Mouse (Mus musculus): ENCODE results near the gene Mtrex. TPM values are rescaled to one million over a fixed set of nuclear protein-coding genes. Genes with fewer than 3 reads are reported as not detected.

Mtrex gene
- polyA plus RNA-seq, 1 experiment from 2014 or later = 92.6 TPM

DNA sequence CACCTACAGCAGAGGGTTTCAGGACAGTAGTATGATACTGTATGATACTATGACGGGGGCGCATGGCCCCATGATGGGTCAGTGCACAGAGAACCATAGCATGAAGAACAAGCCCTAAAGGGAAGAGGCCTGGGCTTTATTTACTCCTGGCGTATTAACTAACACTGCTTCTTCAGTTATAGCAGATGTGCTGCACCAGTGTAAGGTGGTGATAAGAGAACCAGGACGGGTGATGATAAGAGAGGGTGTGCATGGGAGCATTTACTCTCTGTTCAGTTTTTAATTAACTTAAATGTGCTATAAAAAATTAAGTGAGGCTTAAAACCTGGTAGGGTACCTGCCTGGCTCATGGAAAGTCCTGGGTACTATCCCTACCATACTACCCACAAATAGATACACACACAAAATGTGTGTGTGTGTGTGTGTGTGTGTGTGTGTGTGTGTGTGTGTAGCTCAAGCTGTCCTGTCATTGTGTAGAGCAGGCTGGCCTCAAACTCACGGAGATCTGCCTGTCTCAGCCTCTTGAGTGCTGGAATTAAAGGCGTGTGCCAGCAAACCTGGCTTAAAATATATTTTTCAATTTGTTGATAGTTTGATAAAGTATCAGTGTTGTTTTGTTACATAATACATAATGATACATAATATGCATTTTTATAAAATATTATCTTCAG, 88.5 kb downstream of the Mtrex start:
- H3K36me3 ChIP-seq = no peaks in the 10 kb centered on the region
- no peaks in the 10 kb centered on the region for H3K9me3 ChIP-seq
- H3K4me2 ChIP-seq (replicated peaks) = no peak overlapping the region
- 89% methylated on average over 6 of the region's 6 CpGs for WGBS
- H3K27ac ChIP-seq = no peak overlapping the region
- ATAC-seq (ENCODE audit: insufficient number of reproducible peaks, insufficient read depth, low FRiP score, low TSS enrichment) = no peak
- no peak overlapping the region for H3K9ac ChIP-seq
- H3K4me1 ChIP-seq = peaks cover 3% of the 10 kb centered on the region; the same call in 1 of the 2 replicates
- no peak overlapping the region for H3K4me3 ChIP-seq
- H3K27me3 ChIP-seq = no peaks in the 10 kb centered on the region

DNA sequence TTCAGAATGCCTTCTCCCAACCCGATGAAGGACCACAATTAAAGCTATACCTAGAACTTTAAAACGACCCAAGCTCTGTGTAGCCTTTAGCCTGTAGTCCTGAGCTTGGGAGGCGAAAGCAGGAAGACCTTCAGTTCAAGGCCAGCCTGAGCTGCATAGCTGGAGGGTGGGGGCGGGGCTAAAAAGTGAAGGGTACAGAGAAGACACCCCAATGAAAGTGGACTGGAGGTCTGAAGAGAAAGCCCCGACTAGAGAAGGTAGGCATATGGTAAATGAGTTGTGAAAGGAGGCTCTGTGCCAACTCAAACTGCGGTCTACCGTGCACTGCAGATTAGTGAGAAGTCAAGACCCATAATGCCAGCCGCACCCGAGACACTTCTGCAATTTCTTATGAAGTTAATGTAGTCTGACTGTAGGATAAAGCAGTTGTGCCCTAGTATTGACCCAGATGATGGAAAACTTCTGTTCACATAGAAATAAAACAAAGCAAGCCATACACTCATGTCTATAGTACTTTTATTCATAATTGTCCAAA, 89.5 kb downstream of the Mtrex start:
- Histone ChIP-seq H3K36me3 (no peaks in the 10 kb centered on the region), H3K27ac (no peak overlapping the region), H3K4me1 (peaks cover 9% of the 10 kb centered on the region), H3K9me3 (no peaks in the 10 kb centered on the region), H3K4me3 (no peak overlapping the region), H3K27me3 (no peaks in the 10 kb centered on the region), H3K4me2 (replicated peaks) (no peak overlapping the region), H3K9ac (no peak overlapping the region)
- WGBS = 82% methylated on average over 9 of the region's 9 CpGs
- no peak for ATAC-seq (ENCODE audit: insufficient number of reproducible peaks, insufficient read depth, low FRiP score, low TSS enrichment)

DNA sequence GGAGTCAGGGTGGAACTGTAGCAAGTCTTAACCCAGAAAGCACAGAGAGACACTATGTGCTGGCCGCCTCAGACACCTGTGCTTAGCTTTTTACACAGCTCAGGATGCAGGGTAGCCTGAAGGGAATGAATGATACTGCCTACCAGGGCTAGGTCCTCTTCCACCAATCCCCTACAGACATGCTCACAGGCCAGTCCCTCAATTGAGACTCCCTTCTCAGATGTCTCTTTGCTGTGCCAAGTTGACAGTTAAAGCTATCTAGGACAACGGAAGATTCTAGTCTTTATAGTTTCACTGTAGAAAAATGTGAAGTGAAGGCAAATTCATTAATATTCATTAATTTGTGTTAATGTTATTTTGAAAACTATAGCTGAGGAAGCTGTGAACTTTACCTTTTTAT, 90.2 kb downstream of the Mtrex start:
- 75% methylated on average over 2 of the region's 2 CpGs for WGBS

DNA sequence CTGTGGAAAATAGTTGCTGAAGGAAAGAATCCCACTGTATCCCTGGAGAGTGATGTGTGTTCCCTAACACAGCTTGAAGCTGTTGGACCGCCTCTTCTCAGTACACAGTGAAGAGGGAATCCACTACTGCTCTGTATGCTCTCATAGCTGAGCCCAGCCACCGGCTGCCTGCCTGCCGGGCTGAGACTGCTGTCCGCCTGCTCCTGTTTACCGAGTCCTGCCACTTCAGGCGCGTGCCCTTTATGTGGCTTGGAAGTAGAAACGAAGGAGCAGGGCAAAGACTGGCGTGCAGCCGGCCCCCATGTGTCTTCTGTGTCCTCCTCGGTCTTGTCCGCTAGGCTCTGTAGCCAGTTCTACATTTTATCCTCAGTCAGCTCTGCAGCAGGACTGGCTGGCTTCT, 92.1 kb downstream of the Mtrex start:
- 40% methylated on average over 12 of the region's 12 CpGs for WGBS
- Histone ChIP-seq H3K9me3 (no peaks in the 10 kb centered on the region), H3K4me1 (peaks cover 12% of the 10 kb centered on the region), H3K27me3 (no peaks in the 10 kb centered on the region), H3K4me2 (replicated peaks) (no peak overlapping the region), H3K9ac (no peak overlapping the region), H3K4me3 (no peak overlapping the region), H3K36me3 (no peaks in the 10 kb centered on the region), H3K27ac (no peak overlapping the region)
- ATAC-seq (ENCODE audit: insufficient number of reproducible peaks, insufficient read depth, low FRiP score, low TSS enrichment) = no peak

More for the DNA sequence above, 90.2 kb downstream of the Mtrex start:
- no peak overlapping the region for H3K4me3 ChIP-seq
- H3K9me3 ChIP-seq = no peaks in the 10 kb centered on the region
- H3K4me1 ChIP-seq = peaks cover 12% of the 10 kb centered on the region
- no peaks in the 10 kb centered on the region for H3K36me3 ChIP-seq
- ATAC-seq (ENCODE audit: insufficient number of reproducible peaks, insufficient read depth, low FRiP score, low TSS enrichment) = no peak
- H3K9ac ChIP-seq = no peak overlapping the region
- no peak overlapping the region for H3K27ac ChIP-seq
- H3K27me3 ChIP-seq = no peaks in the 10 kb centered on the region
- H3K4me2 ChIP-seq (replicated peaks) = no peak overlapping the region

DNA sequence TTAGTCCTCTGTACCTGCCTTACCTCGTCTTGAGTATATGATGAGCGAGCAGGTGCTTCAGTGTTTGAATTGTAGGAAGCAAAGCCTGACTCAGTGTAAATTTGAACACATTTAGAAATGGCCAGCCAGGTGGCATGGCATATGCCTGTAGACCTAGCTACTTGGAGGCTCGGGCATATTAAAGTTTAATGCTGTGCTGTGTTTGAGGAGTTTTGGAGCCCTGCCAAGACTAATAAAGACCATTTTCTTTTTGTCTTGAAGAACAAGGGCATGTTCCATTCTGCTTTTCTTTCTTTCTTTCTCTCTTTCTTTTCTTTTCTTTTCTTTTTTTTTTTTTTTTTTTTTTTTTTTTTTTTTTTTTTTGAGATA, 93.3 kb downstream of the Mtrex start:
- peaks cover 12% of the 10 kb centered on the region for H3K4me1 ChIP-seq
- 71% methylated on average over 3 of the region's 3 CpGs for WGBS
- ATAC-seq (ENCODE audit: insufficient number of reproducible peaks, insufficient read depth, low FRiP score, low TSS enrichment) = no peak

DNA sequence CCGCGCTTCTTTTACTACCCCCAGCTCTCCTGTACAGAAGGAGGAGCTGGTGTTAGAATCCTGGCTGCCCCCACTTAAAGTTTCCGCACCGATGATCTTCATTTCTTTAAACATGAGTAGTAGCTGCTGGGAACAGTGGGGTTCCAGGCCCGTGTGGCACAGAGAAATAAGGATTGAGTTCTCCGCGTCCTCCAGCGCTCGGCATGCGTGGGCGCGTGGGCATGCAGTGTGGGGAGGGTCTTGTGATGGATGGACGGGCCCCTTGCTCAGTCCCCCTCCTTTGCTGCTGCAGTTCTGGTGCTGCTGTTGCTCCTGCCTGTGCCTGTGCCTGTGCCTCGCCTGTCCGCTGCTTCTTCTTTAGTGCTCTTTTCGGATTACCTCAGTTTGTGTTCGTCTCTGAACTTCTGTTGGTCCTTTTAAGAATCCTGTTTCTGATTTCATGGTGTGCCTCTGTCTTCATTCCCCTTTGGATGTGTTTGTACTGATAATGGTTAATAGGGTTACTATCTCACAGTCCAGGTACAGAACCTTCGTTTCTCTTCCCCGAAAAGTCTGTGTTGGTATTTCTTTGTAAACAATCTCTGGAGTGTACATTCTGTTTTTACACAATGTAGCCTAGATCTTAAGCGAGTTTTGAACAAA, 93.8 kb downstream of the Mtrex start:
- ATAC-seq (ENCODE audit: insufficient number of reproducible peaks, insufficient read depth, low FRiP score, low TSS enrichment) = no peak
- no peaks in the 10 kb centered on the region for H3K27me3 ChIP-seq
- no peak overlapping the region for H3K4me2 ChIP-seq (replicated peaks)
- H3K27ac ChIP-seq = 0 out of 2 replicates have a peak overlapping the region, but pooled peaks have one; percentile 18
- 71% methylated on average over 20 of the region's 20 CpGs for WGBS
- no peaks in the 10 kb centered on the region for H3K36me3 ChIP-seq
- H3K9me3 ChIP-seq = no peaks in the 10 kb centered on the region
- H3K4me1 ChIP-seq = peaks cover 12% of the 10 kb centered on the region
- no peak overlapping the region for H3K9ac ChIP-seq
- no peak overlapping the region for H3K4me3 ChIP-seq

More for the DNA sequence above, 93.3 kb downstream of the Mtrex start:
- H3K4me3 ChIP-seq = no peak overlapping the region
- H3K9me3 ChIP-seq = no peaks in the 10 kb centered on the region
- no peaks in the 10 kb centered on the region for H3K36me3 ChIP-seq
- H3K27me3 ChIP-seq = no peaks in the 10 kb centered on the region
- no peak overlapping the region for H3K9ac ChIP-seq
- H3K4me2 ChIP-seq (replicated peaks) = no peak overlapping the region
- no peak overlapping the region for H3K27ac ChIP-seq

DNA sequence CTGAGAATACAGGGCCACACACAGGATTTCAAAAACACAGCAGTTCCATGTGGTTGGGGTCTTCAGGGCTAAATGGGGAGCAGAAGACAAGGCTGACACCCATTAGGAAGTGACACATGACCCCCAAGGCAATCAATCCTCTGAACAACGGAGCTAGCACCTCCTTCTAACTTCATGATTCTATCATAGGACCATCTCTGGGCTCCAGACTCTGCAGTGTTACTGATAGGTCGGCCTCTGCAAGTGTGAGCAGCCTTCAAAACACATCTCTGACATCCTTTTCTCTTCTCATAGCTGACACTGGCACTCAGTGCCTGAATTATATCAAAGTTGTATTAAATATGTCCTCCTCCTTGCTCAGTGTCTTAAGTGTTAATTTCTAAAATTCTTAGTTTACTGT, 94.6 kb downstream of the Mtrex start:
- Histone ChIP-seq H3K27ac (no peak overlapping the region), H3K27me3 (no peaks in the 10 kb centered on the region), H3K9ac (no peak overlapping the region), H3K4me1 (peaks cover 12% of the 10 kb centered on the region), H3K4me2 (replicated peaks) (no peak overlapping the region), H3K4me3 (no peak overlapping the region), H3K36me3 (no peaks in the 10 kb centered on the region), H3K9me3 (no peaks in the 10 kb centered on the region)
- 30% methylated on average over 2 of the region's 2 CpGs for WGBS
- no peak for ATAC-seq (ENCODE audit: insufficient number of reproducible peaks, insufficient read depth, low FRiP score, low TSS enrichment)

DNA sequence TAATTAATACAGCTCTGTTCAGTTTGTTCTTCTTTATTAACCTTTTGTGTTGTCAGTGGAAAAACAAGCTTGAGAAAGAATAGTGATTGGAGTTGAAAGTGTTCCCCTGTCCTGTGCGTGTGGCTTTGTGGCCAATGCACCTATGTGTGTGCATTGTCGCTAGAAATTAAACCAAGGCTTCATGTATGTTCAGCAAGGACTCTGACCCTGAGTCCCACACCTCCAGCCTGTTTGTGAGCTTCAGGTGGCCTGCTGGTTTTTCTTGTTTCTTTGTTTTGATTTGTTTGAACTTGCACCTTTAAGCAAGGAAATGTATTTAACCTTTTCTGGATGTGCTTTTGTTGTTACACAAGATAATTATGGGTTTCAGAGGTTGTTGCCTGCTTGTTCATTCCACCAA, 97.6 kb downstream of the Mtrex start:
- WGBS = 85% methylated on average over 2 of the region's 2 CpGs
- ATAC-seq (ENCODE audit: insufficient number of reproducible peaks, insufficient read depth, low FRiP score, low TSS enrichment) = no peak
- no peak overlapping the region for H3K4me3 ChIP-seq

DNA sequence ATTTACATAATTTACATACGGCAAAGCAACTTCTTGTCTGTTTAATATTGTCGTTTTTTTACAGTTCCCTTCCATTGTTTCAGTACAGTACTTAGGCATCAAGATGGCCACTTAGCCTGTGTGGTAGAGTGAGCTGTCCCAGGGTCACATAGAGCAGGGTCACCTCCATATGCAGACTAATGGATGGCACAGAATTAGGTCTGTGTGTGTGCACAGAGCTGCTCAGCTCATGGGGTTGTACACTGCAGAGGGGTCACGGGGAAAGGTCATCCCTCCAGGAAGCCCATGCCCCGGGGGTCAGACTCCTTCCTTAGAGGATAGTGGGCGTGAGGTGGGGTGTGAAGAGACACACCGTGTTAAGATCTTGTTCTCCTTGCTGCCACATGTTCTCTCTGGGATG, 101.7 kb downstream of the Mtrex start:
- H3K27ac ChIP-seq = no peak overlapping the region
- H3K4me1 ChIP-seq = no peaks in the 10 kb centered on the region
- no peaks in the 10 kb centered on the region for H3K36me3 ChIP-seq
- no peak for ATAC-seq (ENCODE audit: insufficient number of reproducible peaks, insufficient read depth, low FRiP score, low TSS enrichment)
- H3K4me2 ChIP-seq (replicated peaks) = no peak overlapping the region
- H3K27me3 ChIP-seq = no peaks in the 10 kb centered on the region
- H3K4me3 ChIP-seq = no peak overlapping the region
- 47% methylated on average over 6 of the region's 6 CpGs for WGBS
- no peaks in the 10 kb centered on the region for H3K9me3 ChIP-seq
- H3K9ac ChIP-seq = no peak overlapping the region

More for the DNA sequence above, 97.6 kb downstream of the Mtrex start:
- no peak overlapping the region for H3K9ac ChIP-seq
- H3K4me2 ChIP-seq (replicated peaks) = no peak overlapping the region
- no peaks in the 10 kb centered on the region for H3K36me3 ChIP-seq
- H3K9me3 ChIP-seq = no peaks in the 10 kb centered on the region
- no peak overlapping the region for H3K27ac ChIP-seq
- peaks cover 9% of the 10 kb centered on the region; the same call in 1 of the 2 replicates for H3K4me1 ChIP-seq
- no peaks in the 10 kb centered on the region for H3K27me3 ChIP-seq

DNA sequence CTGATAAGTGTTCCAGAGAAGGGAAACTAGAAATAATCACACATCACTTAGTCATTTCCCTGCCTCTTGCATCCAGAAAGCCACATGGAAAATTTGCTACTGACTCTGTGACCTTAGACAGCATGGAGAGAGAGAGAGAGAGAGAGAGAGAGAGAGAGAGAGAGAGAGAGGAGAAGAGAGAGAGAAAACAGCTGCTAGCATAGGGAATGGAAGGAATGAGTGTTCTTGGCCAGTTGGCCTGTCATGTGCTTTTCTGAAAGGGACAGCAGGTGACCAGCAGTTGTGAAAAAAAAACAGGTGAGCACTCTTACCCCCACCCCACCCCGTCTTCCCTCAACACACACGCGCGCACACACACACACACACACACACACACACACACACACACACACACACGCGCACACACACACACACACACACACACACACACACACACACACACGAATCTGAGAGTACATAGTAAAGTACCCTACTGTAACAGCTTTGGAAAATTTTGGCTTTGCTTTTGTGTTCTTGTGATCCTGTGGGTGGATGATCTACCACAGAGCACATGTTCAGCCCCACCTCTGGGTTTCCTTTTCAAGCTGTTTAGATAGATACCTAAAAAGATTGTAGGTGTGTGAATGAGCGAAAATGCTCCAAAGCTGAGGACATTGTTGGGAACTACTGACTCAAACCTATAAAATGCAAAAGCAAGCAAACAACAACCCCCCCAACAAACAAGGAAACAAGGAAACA, 103.1 kb downstream of the Mtrex start:
- 78% methylated on average over 4 of the region's 8 CpGs for WGBS
- no peaks in the 10 kb centered on the region for H3K36me3 ChIP-seq
- no peaks in the 10 kb centered on the region for H3K27me3 ChIP-seq

DNA sequence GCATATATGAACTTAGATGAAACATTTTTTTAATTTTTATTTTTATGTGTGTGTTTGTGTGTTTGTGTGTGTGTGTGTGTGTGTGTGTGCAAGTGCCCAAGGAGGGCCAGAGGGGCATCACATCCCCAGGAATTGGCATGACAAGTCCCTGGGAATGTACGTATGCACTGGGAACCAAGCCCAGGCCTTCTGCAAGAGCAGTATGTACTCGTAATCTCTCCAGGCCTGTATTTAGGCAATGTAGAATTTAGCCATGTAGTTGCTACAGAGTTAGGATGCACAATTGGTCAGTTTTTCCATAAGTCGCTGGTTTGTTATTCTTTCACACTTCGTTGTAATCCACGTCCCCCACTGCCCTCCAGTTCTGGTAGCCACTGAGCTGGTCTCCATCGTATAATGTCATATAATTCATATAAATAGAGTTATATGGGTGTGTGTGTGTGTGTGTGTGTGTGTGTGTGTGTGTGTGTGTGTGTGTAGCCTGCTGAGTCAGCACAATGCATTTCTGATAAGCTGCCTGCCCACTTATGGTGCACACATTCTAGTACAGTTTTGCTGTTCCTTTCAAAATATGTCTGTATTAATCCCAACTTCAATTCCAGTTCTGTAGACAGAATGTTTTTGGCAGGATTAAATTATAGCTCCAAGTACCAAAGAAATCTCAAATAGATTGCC, 103.8 kb downstream of the Mtrex start:
- Histone ChIP-seq H3K36me3 (no peaks in the 10 kb centered on the region), H3K27me3 (no peaks in the 10 kb centered on the region), H3K4me1 (no peaks in the 10 kb centered on the region), H3K4me2 (replicated peaks) (no peak overlapping the region), H3K9me3 (no peaks in the 10 kb centered on the region), H3K9ac (no peak overlapping the region), H3K4me3 (no peak overlapping the region), H3K27ac (no peak overlapping the region)
- 90% methylated on average over 6 of the region's 6 CpGs for WGBS
- no peak for ATAC-seq (ENCODE audit: insufficient number of reproducible peaks, insufficient read depth, low FRiP score, low TSS enrichment)

More for the DNA sequence above, 103.1 kb downstream of the Mtrex start:
- Histone ChIP-seq H3K4me1 (no peaks in the 10 kb centered on the region), H3K4me2 (replicated peaks) (no peak overlapping the region), H3K9me3 (no peaks in the 10 kb centered on the region), H3K4me3 (no peak overlapping the region), H3K9ac (no peak overlapping the region), H3K27ac (no peak overlapping the region)
- no peak for ATAC-seq (ENCODE audit: insufficient number of reproducible peaks, insufficient read depth, low FRiP score, low TSS enrichment)
